Mouse (Mus musculus) ES-E14 (cell line): Measurements from ENCODE around the gene Arrb1.

Experiments used
- MAFK ChIP-seq: IDR thresholded peaks from 2 replicates; pipeline ENCODE4 v1.6.1; 2014; ENCODE audit warnings: mild to moderate bottlenecking, low read depth, low read length, inconsistent platforms; ENCODE audit not compliant: insufficient read depth
- ZC3H11A ChIP-seq: IDR thresholded peaks from 2 replicates; pipeline ENCODE4 v1.6.1; 2012; ENCODE audit warnings: low read depth, mild to moderate bottlenecking, inconsistent platforms, low read length, borderline replicate concordance

DNA sequence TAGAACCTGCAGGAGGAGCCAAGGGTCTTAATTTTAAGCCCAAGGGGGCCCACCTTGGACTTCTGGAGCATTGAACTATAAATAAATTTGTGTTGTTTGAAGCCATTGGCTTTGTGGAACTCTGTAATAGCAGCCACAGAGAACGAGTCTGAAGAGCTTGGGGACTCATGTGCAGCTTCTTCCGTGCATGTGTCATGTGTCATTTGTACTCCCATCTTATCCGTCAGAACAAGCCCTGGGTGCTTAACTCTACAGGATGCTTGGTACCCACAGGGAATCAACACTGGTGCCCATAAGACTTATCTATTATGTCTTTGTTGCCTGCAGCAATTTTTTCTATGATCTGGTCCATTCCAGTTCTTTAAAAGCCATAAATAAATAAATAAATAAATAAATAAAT lies 43.0 kb downstream of the Arrb1 start:
- no peak for TF ChIP-seq ZC3H11A
- TF ChIP-seq MAFK: no peak
